Mouse (Mus musculus): ENCODE results near the gene Tnk2.

The Tnk2 gene

GRCm38 (mm10) chr16:32643661-32644061 lies at the start of gene Tnk2:
Gene Tnk2 (plus strand): TSS chr16:32643874.
- DNase-seq (ENCODE audit: extremely low read depth, low read depth) = peak; percentile 43

DNA sequence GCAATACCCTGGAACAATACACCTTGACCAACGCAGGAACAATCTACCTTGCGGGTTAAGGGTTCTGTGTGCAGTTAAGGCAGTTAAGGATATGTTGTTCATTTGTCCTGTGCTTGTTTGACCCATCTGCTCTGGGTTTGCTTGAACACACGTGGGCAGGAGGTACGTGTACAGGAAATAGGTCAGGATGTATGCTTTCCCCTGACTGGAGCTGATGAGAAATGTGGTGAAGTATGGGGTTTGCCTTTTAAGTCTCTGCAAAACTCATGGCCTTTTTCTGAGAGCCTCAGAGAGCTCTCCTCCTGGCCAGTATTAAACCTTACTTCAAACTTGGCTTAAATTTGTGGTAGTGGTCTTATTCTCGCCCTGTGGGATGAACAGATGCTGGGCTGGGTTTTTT lies 49.8 kb upstream of the Tnk2 start:
- DNase-seq (ENCODE audit: extremely low read depth, low read depth) = no peak

DNA sequence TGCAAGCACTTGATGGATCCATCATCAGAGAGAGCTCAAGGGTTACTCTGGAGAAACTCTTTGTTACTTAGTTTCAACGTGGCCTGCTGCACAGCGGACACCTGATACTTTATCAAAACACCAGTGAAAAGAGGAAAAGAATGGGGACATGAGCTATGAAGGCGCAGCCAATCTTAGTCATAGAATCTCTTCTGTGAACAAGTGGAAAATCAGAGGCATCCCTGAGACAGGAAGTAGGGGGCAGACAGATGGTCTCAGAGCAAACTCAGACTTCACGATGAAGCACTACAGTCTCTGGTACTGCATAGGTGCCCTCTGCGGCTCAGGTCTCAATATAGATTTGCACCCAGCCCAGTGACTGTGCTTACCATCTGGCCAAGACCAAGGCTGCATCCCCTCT lies 49.0 kb upstream of the Tnk2 start:
- no peak for DNase-seq (ENCODE audit: extremely low read depth, low read depth)

DNA sequence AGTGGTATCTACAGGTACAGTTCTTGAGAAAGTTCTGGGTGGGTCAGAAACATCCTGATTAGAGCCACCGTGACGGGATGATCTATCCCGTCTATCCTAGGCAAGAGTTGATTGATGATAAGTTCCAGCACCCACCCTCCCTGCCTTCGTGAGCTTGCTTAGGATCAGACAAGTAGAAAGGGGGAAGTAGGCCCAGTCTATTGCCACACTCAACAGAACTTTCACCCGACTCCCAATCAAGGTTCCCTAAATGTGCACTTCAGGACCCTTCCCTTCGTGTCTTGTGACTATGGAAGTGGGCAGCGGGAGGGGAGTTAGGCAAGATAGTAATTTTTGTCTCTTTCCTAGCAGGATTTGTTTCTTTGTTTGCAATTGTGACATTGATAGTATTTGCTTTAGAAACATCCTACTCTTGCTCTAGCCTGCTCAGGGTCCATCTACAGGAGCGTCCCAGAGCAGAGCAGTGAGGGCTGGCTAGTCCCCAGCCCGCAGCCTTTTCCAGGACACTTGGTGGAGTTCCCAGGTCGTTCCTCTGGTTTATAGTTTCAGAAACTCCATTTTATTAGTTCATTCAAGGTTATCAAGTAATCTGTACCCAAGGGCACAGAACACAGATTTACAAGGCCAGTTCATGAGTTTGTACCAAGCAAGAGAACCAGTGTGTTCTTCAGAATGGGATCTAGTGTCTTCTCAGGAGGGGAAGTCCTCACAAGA lies 48.4 kb upstream of the Tnk2 start:
- no peak for DNase-seq (ENCODE audit: extremely low read depth, low read depth)

DNA sequence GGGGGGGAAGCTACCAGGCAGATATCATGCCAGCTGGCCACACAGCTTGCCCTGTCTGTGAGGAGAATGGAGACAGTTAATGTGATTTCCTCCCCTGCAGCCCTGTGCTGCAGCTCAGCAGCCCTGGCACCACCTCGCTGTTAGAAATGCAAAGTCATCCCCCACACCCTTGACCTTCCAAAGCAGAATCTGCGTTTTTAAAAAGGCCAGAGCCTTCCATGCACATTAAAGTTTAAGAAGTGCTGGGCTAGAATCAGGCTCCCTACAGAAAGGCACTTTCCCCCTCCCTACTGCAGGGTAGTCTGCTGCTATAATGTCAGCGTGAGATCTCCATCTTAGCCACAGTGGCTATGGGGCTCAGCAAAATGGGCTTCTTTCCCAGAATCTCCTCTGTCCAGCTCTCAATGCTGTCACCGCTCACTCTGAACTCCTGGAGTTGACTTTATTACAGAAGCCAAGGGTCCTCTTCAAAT lies 45.7 kb upstream of the Tnk2 start:
- DNase-seq (ENCODE audit: extremely low read depth, low read depth) = no peak

GRCm38 (mm10) chr16:32599151-32599550 lies 44.5 kb upstream of the Tnk2 start:
- DNase-seq (ENCODE audit: extremely low read depth, low read depth) = no peak

DNA sequence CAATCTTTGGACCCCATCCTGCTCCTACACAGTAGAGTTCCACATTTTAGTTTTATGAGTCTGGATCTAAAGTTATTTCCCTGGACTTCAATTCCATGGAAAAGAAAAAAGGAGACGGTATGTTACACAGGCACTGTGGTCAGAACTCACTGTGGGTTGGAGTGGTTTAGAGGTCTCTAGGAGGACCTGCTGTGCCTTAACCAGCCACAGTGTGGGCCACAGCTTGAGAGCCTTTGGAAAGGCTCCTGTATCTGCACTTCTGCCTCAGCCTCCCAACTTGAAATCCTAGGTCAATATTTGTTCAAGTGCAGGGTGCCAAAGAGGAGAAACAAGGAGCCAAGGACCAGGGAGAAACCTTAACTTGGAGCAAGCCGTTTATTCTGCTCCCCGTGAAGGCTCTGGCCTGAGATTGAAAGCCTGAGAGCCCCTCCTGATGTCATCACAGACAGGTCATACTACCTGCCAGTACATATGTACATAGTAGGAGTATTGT lies 41.4 kb upstream of the Tnk2 start:
- no peak for DNase-seq (ENCODE audit: extremely low read depth, low read depth)

DNA sequence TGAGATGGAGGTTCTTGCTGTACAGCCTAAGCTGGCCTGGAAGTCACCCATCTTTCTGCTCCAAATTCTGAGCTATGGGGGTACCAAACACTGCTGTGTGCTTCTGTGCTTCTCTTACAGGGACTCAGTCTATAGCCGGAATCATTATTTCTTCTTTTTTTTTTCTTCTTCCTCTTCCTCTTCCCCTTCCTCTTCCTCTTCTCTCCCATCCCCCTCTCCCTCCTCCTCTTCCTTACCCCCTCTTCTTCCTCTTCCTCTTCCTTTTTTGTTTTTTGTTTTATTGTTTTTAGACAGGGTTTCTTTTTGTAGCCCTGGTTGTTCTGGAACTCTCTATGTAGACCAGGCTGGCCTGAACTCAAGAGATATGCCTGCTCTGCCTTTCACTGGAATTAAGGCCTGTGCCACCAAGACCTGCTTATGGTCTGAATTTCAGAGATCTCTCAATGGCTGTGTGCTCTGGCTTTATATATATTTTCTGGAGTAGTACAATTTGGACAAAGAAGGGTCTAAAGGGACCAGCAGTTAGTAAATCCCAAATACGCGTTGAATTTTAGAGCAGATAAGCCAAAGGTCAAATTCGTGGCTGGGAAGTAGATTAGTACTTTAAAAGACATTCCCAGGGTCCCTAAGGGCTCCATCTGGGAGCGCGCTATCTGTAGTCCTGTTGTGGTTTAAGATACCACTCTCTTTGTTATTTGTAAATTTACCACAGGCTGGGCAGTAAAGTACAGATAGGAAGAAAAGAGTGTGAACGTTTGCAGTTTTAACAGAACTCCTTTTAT lies 35.9 kb upstream of the Tnk2 start:
- DNase-seq (ENCODE audit: extremely low read depth, low read depth) = peak; percentile 51

DNA sequence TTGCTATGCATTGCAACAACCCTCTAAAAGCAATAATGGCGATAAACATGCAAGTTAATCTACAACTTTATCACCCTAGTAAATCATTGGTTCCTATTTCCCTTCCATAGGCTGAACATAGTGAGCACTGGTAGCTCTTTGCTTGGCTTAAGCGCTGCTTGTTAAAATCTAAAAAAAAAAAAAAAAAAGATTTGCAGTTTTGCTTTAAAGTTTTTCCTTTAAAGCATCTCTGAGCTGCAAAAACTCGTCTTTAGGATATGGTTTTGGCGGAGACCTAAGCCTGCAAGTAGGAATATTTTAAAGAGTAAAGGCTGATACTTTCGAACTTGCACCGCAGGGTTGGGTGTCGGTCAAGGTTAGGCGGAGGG lies 35.3 kb upstream of the Tnk2 start:
- DNase-seq (ENCODE audit: extremely low read depth, low read depth) = peak; percentile 49

- DNase-seq (ENCODE audit: extremely low read depth, low read depth) = peak; percentile 96
Observed at GRCm38 (mm10) chr16:32608712-32609400, 34.8 kb upstream of the Tnk2 start, which contains the start of gene Tfrc. Gene Tfrc (plus strand): TSS chr16:32608920.

GRCm38 (mm10) chr16:32609401-32609779 lies 34.3 kb upstream of the Tnk2 start:
- DNase-seq (ENCODE audit: extremely low read depth, low read depth) = no peak

- no peak for DNase-seq (ENCODE audit: extremely low read depth, low read depth)
Observed at GRCm38 (mm10) chr16:32610460-32611255, 33.0 kb upstream of the Tnk2 start.

DNA sequence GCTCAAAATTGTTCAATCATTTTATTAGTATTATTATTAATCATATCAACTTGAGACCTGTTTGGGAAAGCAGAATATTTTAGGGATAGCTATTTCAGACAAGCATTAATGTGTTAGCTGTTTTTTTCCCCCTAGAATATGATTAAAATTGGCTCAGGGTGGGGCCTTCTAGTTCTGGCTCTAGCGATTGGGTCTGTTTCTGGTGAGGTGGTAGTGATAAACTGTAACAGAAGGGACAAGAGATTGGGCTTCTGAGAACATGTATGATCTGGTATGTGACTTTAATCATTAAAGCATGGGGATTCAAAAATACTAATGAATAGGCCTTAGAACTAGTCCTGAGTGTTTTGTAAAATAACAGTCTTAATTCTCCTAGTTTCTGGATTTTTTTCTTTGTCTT lies 31.6 kb upstream of the Tnk2 start:
- DNase-seq (ENCODE audit: extremely low read depth, low read depth) = no peak

- DNase-seq (ENCODE audit: extremely low read depth, low read depth) = no peak
Observed at GRCm38 (mm10) chr16:32613269-32613834, 30.3 kb upstream of the Tnk2 start.

- peak; percentile 85 for DNase-seq (ENCODE audit: extremely low read depth, low read depth)
Observed at GRCm38 (mm10) chr16:32614047-32614446, 29.6 kb upstream of the Tnk2 start.

DNA sequence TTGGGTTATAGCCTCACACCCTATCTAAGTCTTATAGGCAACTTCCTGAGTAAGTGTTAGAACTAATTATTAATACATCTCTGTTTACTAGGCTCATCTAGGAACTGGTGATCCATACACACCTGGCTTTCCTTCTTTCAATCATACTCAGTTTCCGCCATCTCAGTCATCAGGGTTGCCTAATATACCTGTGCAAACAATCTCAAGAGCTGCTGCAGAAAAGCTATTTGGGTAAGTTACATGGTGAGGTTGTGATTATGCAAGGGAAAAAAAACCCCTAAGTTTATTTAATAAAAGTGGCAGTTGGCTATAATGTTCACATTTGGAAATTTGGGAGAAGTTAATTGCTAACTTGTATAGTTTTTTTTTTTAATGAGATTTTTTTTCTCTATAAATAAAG lies 24.7 kb upstream of the Tnk2 start:
- no peak for DNase-seq (ENCODE audit: extremely low read depth, low read depth)

GRCm38 (mm10) chr16:32628140-32628539 lies 15.5 kb upstream of the Tnk2 start:
- no peak for DNase-seq (ENCODE audit: extremely low read depth, low read depth)

DNA sequence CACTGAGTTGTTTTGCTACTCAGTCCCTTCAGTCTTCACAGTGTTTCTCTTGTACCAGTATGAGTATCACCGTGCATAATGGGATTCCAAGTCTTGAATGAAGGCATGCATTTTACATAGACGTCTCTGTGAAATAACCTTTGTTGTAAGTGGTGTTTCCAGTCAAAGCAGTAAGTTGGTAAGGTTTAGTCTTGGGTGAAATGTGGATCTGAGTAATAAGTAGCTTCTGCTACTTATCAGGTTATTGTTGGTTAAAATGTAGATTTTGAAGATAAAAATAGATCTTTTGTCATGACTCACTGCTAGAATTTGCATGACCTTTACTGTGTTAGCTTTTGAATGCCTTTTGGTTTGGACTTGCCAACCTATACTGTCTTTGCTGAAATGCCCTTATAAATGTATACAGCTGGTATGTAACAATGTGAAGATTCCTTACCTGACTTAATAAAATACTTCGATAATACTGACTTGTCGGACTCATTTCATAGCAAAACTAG lies 11.3 kb upstream of the Tnk2 start:
- no peak for DNase-seq (ENCODE audit: extremely low read depth, low read depth)

GRCm38 (mm10) chr16:32633486-32634012 lies 10.1 kb upstream of the Tnk2 start:
- DNase-seq (ENCODE audit: extremely low read depth, low read depth) = no peak

DNA sequence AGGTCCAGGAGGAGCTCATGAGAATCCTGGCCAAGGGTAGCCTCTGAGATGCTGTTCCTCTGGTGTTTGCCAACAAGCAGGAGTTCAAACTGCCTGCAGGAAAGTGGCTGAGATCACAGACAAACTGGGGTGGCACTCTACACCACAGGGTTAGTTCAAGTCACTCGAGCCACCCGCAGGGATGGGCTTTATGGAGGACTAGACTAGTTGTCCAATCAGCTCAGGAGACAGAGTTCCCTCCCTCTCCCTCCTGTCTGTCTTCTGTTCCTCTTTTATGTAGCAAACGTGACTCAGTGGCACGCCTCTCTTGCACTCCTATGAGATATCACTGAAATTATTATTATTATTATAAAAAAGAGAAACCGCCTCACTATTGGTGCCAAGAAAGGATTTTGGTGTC lies 9.5 kb upstream of the Tnk2 start:
- DNase-seq (ENCODE audit: extremely low read depth, low read depth) = peak; percentile 94
